Mouse (Mus musculus): ENCODE results near the gene Slc16a2.

DNA sequence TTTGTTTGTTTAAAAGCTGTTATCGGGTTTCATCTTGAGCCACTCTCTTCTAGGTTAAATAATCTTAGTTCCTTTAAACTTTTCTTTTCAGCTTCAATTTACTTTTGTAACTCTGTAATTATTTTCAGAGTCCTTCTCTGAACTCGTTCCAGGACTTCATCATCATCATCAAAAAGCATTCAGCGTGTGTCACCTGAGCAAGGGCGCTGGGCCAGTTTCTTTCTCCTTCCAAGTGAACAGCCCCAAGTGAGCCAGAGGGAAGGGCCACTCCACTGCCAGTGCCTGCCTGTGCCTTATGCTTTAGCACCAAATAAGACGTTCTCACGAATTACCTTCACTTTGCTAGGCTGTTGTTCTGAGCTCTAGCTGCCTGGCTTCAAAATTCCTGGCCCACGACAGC lies 108.9 kb downstream of the Slc16a2 start:
- TF ChIP-seq POLR2A (IDR thresholded peaks at IDR 0.05; ENCODE audit: low read depth, low read length) (no peak), CTCF (conservative IDR thresholded peaks at IDR 0.05; ENCODE audit: insufficient read depth, insufficient read length, low read depth, low read length) (no peak)
